Comparison of ENCODE assay signal across 13 mouse cellular contexts in genomic region chr11:52018217-52018616, GRCm38 (mm10).
"Had no signal": no experiment of that assay in that cellular context is flagged by ENCODE, and none has a peak within 500 bp of the region (broad histone marks: within the 10 kb centered on the region; RNA-seq: fewer than 3 reads in every experiment).

No protein-coding gene starts in this region.

- DNase-seq: gastrocnemius, adult 2 months; gastrocnemius, postnatal 10 days; gastrocnemius, postnatal 25 days; heart, adult 18-20 months; heart, postnatal 10 days; heart, postnatal 4 days; kidney, adult 18-20 months; kidney, adult 8-10 months; kidney, postnatal 10 days; kidney, postnatal 25 days; kidney, postnatal 4 days; liver; liver, embryonic 13.5 days had no signal
